Mouse (Mus musculus): ENCODE measurements around the gene Gm20388. TPM values are rescaled to one million over a fixed set of nuclear protein-coding genes. Genes with fewer than 3 reads are reported as not detected.
A peak's percentile ranks its signal among the peaks of the same experiment; 100 is the strongest.

The Gm20388 gene
- polyA plus RNA-seq, 1 experiment = 10.6 TPM

DNA sequence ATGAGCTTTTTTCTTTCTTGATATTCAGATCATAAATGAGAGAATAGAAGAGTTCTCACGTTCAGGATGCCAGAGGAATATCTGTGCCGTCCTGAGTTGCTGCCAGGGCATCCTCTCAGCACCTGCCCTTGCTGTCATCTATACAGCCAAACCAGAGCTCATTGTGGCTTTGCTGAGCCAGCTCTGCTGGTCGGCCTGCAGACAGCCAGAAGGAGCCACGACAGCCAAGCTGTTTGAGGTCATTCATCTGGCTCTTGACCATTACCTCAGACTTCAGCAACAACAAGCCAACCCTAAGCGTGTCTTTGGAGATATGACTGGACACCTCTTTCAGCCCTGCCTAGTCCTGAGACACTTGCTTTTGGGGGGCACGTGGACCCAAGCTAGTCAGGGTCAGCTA, 4117.2 kb downstream of the Gm20388 start:
- no peak for TF ChIP-seq POLR2A (IDR thresholded peaks at IDR 0.05; ENCODE audit: borderline replicate concordance, control insufficient read depth, low read depth, low read length)
- TF ChIP-seq CTCF (IDR thresholded peaks at IDR 0.05; ENCODE audit: control insufficient read depth, insufficient read depth, low read length) = no peak
- no peak overlapping the region for H3K4me3 ChIP-seq (replicated peaks; ENCODE audit: control insufficient read depth, low read depth, low read length)
- 78% methylated on average over 6 of the region's 6 CpGs for WGBS
- H3K4me1 ChIP-seq (ENCODE audit: control insufficient read depth, insufficient read depth, low read length) = no peaks in the 10 kb centered on the region
- H3K27ac ChIP-seq (ENCODE audit: control insufficient read depth, insufficient read depth, low read depth, low read length, poor library complexity) = no peak overlapping the region

DNA sequence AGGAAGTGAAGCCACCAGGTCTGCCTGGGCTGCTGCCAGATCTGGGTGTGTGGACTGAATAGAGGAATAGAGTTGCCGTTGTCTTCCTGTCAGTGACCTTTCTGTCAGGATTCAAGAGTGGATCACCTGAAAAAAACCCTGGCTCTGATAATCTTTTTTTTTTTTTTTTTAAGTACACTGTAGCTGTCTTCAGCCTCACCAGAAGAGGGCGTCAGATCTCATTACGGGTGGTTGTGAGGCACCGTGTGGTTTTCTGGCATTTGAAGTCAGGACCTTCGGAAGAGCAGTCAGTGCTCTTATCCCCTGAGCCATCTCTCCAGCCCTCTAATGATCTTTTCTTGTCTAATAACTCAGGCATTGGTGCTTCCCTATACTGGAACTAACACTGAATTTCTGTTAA, 4122.8 kb downstream of the Gm20388 start:
- no peak for TF ChIP-seq CTCF (IDR thresholded peaks at IDR 0.05; ENCODE audit: control insufficient read depth, insufficient read depth, low read length)
- TF ChIP-seq POLR2A (IDR thresholded peaks at IDR 0.05; ENCODE audit: borderline replicate concordance, control insufficient read depth, low read depth, low read length) = no peak
- Histone ChIP-seq H3K4me3 (replicated peaks; ENCODE audit: control insufficient read depth, low read depth, low read length) (no peak overlapping the region), H3K27ac (ENCODE audit: control insufficient read depth, insufficient read depth, low read depth, low read length, poor library complexity) (no peak overlapping the region), H3K4me1 (ENCODE audit: control insufficient read depth, insufficient read depth, low read length) (no peaks in the 10 kb centered on the region)
- WGBS = 46% methylated on average over 5 of the region's 5 CpGs

DNA sequence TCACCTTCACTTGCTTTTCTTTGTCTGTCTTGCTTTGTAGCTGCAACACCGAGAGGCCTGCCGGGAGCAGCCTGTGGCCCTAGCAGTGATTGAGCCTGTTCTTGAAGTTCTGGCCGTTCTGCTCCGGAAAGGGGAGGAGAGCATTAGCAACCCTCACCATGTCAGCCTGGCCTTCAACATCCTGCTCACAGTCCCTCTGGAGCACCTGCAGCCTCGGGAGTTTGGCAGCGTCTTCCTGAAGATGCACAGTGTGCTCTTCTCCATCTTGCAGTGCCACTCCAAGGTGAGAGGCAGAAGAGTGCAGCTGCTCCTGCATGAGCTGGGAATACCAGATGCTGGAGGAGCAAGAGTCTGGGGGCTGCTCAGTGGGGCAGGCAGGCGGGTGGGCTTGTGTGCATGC, 4127.5 kb downstream of the Gm20388 start:
- H3K4me3 ChIP-seq (replicated peaks; ENCODE audit: control insufficient read depth, low read depth, low read length) = no peak overlapping the region
- WGBS = 88% methylated on average over 7 of the region's 7 CpGs
- H3K27ac ChIP-seq (ENCODE audit: control insufficient read depth, insufficient read depth, low read depth, low read length, poor library complexity) = no peak overlapping the region
- TF ChIP-seq POLR2A (IDR thresholded peaks at IDR 0.05; ENCODE audit: borderline replicate concordance, control insufficient read depth, low read depth, low read length) (no peak), CTCF (IDR thresholded peaks at IDR 0.05; ENCODE audit: control insufficient read depth, insufficient read depth, low read length) (no peak)
- no peaks in the 10 kb centered on the region for H3K4me1 ChIP-seq (ENCODE audit: control insufficient read depth, insufficient read depth, low read length)

DNA sequence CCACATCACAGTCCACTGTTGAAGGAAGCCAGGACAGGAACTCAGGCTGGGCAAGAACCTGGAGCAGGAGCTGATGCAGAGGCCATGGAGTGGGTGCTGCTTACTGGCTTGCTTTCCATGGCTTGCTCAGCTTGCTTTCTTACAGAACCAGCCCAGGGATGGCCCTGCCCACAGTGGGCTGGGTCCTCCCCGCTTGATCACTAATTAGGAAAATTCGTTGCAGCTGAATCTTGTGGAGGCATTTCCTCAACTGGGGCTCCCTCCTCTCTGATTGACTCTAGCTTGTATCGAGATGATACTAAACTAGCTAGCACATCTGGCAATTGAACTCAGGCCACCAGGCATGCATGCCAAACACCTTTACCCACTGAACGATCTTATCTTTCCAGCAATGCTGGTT, 4128.7 kb downstream of the Gm20388 start:
- WGBS = 76% methylated on average over 4 of the region's 4 CpGs
- no peak overlapping the region for H3K27ac ChIP-seq (ENCODE audit: control insufficient read depth, insufficient read depth, low read depth, low read length, poor library complexity)
- TF ChIP-seq POLR2A (IDR thresholded peaks at IDR 0.05; ENCODE audit: borderline replicate concordance, control insufficient read depth, low read depth, low read length) (no peak), CTCF (IDR thresholded peaks at IDR 0.05; ENCODE audit: control insufficient read depth, insufficient read depth, low read length) (no peak)

DNA sequence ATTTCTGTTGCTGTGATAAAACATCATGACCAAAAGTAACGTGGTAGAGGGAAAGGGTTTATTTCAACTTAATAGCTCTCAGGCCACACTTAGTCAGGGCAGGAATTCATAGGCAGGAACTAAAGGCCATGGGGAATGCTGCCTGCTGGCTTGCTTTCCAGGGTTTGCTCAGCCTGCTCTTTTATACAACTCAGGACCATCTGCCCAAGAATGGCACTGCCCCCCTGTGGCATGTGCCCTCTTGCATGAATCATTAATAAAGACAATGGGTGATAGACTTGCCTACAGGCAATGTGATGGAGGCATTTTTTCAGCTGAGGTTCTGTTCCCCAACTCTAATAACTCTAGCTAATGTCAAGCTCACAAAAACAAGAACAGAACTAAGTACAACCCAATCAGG, 4131.6 kb downstream of the Gm20388 start:
- H3K4me1 ChIP-seq (ENCODE audit: control insufficient read depth, insufficient read depth, low read length) = no peaks in the 10 kb centered on the region
- 85% methylated on average over 1 of the region's 1 CpGs for WGBS
- H3K27ac ChIP-seq (ENCODE audit: control insufficient read depth, insufficient read depth, low read depth, low read length, poor library complexity) = no peak overlapping the region
- TF ChIP-seq CTCF (IDR thresholded peaks at IDR 0.05; ENCODE audit: control insufficient read depth, insufficient read depth, low read length) (no peak), POLR2A (IDR thresholded peaks at IDR 0.05; ENCODE audit: borderline replicate concordance, control insufficient read depth, low read depth, low read length) (no peak)
- no peak overlapping the region for H3K4me3 ChIP-seq (replicated peaks; ENCODE audit: control insufficient read depth, low read depth, low read length)

More for the DNA sequence above, 4128.7 kb downstream of the Gm20388 start:
- Histone ChIP-seq H3K4me3 (replicated peaks; ENCODE audit: control insufficient read depth, low read depth, low read length) (no peak overlapping the region), H3K4me1 (ENCODE audit: control insufficient read depth, insufficient read depth, low read length) (no peaks in the 10 kb centered on the region)

DNA sequence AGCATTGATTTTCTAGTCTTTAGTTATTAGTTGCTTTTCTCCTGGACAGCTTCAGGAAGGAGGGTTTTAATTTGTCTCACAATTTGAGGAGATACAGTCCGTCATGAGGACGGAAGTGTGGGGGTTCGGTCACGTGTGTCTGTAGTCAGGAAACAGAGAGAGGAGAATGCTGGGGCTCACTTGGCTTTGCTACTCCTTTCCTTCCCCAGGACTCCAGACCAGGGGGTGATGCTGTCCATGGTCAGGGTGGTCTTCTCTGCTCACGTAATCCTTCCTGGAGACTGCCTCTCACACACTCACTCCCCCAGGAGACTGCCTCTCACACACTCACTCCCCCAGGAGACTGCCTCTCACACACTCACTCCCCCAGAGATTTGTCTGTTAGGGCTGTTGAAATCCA, 4133.8 kb downstream of the Gm20388 start:
- no peaks in the 10 kb centered on the region for H3K4me1 ChIP-seq (ENCODE audit: control insufficient read depth, insufficient read depth, low read length)
- no peak overlapping the region for H3K4me3 ChIP-seq (replicated peaks; ENCODE audit: control insufficient read depth, low read depth, low read length)
- TF ChIP-seq CTCF (IDR thresholded peaks at IDR 0.05; ENCODE audit: control insufficient read depth, insufficient read depth, low read length) (no peak), POLR2A (IDR thresholded peaks at IDR 0.05; ENCODE audit: borderline replicate concordance, control insufficient read depth, low read depth, low read length) (no peak)
- H3K27ac ChIP-seq (ENCODE audit: control insufficient read depth, insufficient read depth, low read depth, low read length, poor library complexity) = no peak overlapping the region
- 92% methylated on average over 5 of the region's 5 CpGs for WGBS

DNA sequence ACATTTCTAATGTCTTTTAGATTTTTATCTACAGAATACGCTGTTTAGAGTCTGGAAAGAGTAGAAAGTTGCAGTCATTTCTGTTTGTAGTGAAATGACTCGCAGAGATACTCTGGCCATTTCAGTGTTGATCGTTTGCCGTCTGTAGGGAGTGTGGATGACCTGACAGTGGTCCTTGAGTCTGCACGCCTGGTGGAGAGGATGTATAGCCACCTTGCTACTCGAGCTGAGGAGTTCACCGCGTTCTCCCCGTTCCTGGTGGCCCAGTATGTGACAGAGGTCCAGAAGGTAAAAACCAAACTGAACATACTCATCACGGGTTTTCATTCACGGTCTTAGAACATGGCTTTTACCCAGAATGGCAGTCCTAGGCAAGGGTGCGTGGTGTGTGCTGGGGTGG, 4134.3 kb downstream of the Gm20388 start:
- WGBS = 93% methylated on average over 12 of the region's 12 CpGs
- no peak for TF ChIP-seq CTCF (IDR thresholded peaks at IDR 0.05; ENCODE audit: control insufficient read depth, insufficient read depth, low read length)
- TF ChIP-seq POLR2A (IDR thresholded peaks at IDR 0.05; ENCODE audit: borderline replicate concordance, control insufficient read depth, low read depth, low read length) = no peak
- H3K4me3 ChIP-seq (replicated peaks; ENCODE audit: control insufficient read depth, low read depth, low read length) = no peak overlapping the region
- H3K4me1 ChIP-seq (ENCODE audit: control insufficient read depth, insufficient read depth, low read length) = no peaks in the 10 kb centered on the region
- no peak overlapping the region for H3K27ac ChIP-seq (ENCODE audit: control insufficient read depth, insufficient read depth, low read depth, low read length, poor library complexity)

DNA sequence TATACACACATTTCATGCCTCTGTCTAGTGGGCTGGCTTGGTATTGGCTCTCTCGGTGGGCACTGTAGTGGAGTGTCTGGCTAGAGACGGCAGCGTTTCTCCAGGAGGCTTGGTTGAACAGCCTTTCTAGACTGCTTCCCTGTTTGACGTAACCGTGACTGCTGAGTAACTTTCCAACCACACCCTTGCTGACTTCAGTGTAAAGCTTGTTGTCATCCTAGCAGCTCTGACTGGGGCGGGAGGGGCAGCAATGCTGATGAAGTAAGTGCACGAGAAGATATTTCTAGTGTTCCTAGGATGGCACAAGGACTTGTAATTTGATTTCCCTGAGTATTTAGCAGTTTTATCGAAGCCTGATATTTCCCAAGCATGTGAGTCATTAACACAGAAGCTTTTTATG, 4135.2 kb downstream of the Gm20388 start:
- no peak for TF ChIP-seq POLR2A (IDR thresholded peaks at IDR 0.05; ENCODE audit: borderline replicate concordance, control insufficient read depth, low read depth, low read length)
- WGBS = 71% methylated on average over 8 of the region's 8 CpGs
- H3K27ac ChIP-seq (ENCODE audit: control insufficient read depth, insufficient read depth, low read depth, low read length, poor library complexity) = no peak overlapping the region

DNA sequence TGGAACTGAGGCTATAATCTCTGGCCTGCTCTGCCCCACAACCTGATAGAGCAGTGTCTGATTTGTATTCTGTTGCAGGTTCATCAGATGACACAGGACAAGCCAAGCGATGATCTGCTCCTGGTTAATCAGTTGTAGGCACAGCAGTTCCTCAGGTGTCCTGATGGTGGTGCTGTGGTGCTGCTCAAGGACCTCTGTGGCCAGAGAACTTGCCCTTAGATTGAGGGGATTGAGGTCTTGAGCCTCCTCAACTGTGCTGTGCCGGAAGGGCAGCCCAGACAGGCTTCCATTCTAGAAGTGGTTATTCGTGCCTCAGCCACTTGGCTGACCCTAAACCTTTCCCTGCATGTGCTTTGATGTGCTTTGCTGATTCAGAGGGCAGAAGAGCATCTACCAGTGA, 4141.5 kb downstream of the Gm20388 start:
- Histone ChIP-seq H3K4me3 (replicated peaks; ENCODE audit: control insufficient read depth, low read depth, low read length) (no peak overlapping the region), H3K4me1 (ENCODE audit: control insufficient read depth, insufficient read depth, low read length) (no peaks in the 10 kb centered on the region), H3K27ac (ENCODE audit: control insufficient read depth, insufficient read depth, low read depth, low read length, poor library complexity) (no peak overlapping the region)
- 28% methylated on average over 3 of the region's 3 CpGs for WGBS
- no peak for TF ChIP-seq POLR2A (IDR thresholded peaks at IDR 0.05; ENCODE audit: borderline replicate concordance, control insufficient read depth, low read depth, low read length)
- peak; percentile 93 for TF ChIP-seq CTCF (IDR thresholded peaks at IDR 0.05; ENCODE audit: control insufficient read depth, insufficient read depth, low read length)

More for the DNA sequence above, 4135.2 kb downstream of the Gm20388 start:
- Histone ChIP-seq H3K4me3 (replicated peaks; ENCODE audit: control insufficient read depth, low read depth, low read length) (no peak overlapping the region), H3K4me1 (ENCODE audit: control insufficient read depth, insufficient read depth, low read length) (no peaks in the 10 kb centered on the region)

All from bone marrow, adult 2 months (tissue).